8 mouse cellular contexts compared by ENCODE assay signal in the genomic region with DNA sequence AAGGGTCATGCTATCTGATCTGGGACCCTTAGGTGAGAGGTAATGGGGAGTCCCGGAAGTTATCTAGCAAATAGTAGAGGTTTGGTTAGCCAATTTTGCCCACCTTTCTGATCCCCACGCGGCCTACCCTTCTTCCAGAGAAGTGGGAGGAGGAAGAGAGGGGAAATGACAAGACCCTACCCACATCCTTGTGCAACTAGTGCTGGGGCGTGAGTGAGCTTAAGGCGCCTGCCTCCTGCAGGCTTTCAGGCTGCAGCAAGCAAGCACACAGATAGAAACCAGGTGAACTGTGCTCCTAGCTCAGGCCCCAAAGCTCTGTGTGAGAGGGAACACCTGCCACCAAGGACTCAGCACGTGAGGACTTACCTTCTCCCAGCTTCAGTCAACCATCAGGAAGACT. TPM values are rescaled to one million over a fixed set of nuclear protein-coding genes. Genes with fewer than 3 reads are reported as not detected.
DNase-seq lines count a peak whose midpoint lies in the region; ATAC-seq and TF ChIP-seq lines count a peak whose summit lies in the region.

No protein-coding gene starts in this region.

- peaks cover 20% of the 10 kb centered on the region for H3K27me3 ChIP-seq in heart, embryonic 10.5 days (ENCODE audit: insufficient read depth, poor library complexity, severe bottlenecking)
- peaks cover 71% of the 10 kb centered on the region for H3K27me3 ChIP-seq in E14TG2a.4 (ENCODE audit: insufficient read depth, low read length)
- H3K27me3 ChIP-seq in liver, postnatal 0 days (ENCODE audit: insufficient read depth, low read length): peaks cover 41% of the 10 kb centered on the region

- no peak for DNase-seq in heart, embryonic 10.5 days (ENCODE audit: low spot score)
- no peak for DNase-seq in heart, postnatal 14 days
- DNase-seq in liver, postnatal 0 days: no peak
- DNase-seq in urinary bladder, postnatal 10 days (ENCODE audit: low spot score): no peak
- no peak for DNase-seq in frontal cortex, postnatal 25 days (ENCODE audit: low spot score in 2 of 2)

- peak overlapping the region; percentile 96 for H3K27ac ChIP-seq in heart, embryonic 10.5 days
- no peak overlapping the region for H3K27ac ChIP-seq in liver, postnatal 0 days (ENCODE audit: low read depth)

- peak; percentile 71 for ATAC-seq in granulocyte monocyte progenitor cell, adult 5-6 weeks (replicated peaks; ENCODE audit: poor library complexity, severe bottlenecking)
- no peak for ATAC-seq in liver, postnatal 0 days
- ATAC-seq in megakaryocyte-erythroid progenitor cell, adult 5-6 weeks (replicated peaks; ENCODE audit: low FRiP score, low TSS enrichment, poor library complexity, severe bottlenecking): no peak

- H3K4me1 ChIP-seq in heart, embryonic 10.5 days: peaks cover 57% of the 10 kb centered on the region
- H3K4me1 ChIP-seq in E14TG2a.4 (replicated peaks; ENCODE audit: low read depth, low read length): peaks cover 43% of the 10 kb centered on the region
- H3K4me1 ChIP-seq in liver, postnatal 0 days (ENCODE audit: insufficient read depth): peaks cover 12% of the 10 kb centered on the region

- 9% methylated on average over 6 of the region's 6 CpGs for WGBS in heart, embryonic 10.5 days
- whole genome bisulfite sequencing in liver, postnatal 0 days (ENCODE audit: insufficient replicate concordance): 19% methylated on average over 6 of the region's 6 CpGs

- intact Hi-C loops in heart, postnatal 14 days (cut with DNase I): no loop called here

- TF ChIP-seq EP300 in liver, postnatal 0 days (IDR thresholded peaks at IDR 0.05; ENCODE audit: low read depth): no peak

- peaks cover 2% of the 10 kb centered on the region; the same call in 1 of the 2 replicates for H3K36me3 ChIP-seq in heart, embryonic 10.5 days
- no peaks in the 10 kb centered on the region for H3K36me3 ChIP-seq in E14TG2a.4 (ENCODE audit: insufficient read depth, low read length)
- H3K36me3 ChIP-seq in liver, postnatal 0 days (replicated peaks; ENCODE audit: insufficient read depth, low read length): no peaks in the 10 kb centered on the region

- H3K9me3 ChIP-seq in heart, embryonic 10.5 days: no peaks in the 10 kb centered on the region
- no peaks in the 10 kb centered on the region for H3K9me3 ChIP-seq in E14TG2a.4 (ENCODE audit: low read length)
- H3K9me3 ChIP-seq in liver, postnatal 0 days (ENCODE audit: low read length): no peaks in the 10 kb centered on the region

- peak overlapping the region; percentile 75 for H3K4me2 ChIP-seq in liver, postnatal 0 days (ENCODE audit: low read depth, low read length)

- peak overlapping the region; percentile 88 for H3K4me3 ChIP-seq in heart, embryonic 10.5 days
- H3K4me3 ChIP-seq in E14TG2a.4 (replicated peaks; ENCODE audit: low read length): peak overlapping the region; percentile 84
- H3K4me3 ChIP-seq in liver, postnatal 0 days (ENCODE audit: low read depth, low read length): peak overlapping the region; percentile 55

- no peak overlapping the region for H3K9ac ChIP-seq in liver, postnatal 0 days (replicated peaks)

- no peak for TF ChIP-seq CTCF in E14TG2a.4 (conservative IDR thresholded peaks at IDR 0.05; ENCODE audit: low read length)
- no peak for TF ChIP-seq CTCF in liver, postnatal 0 days (IDR thresholded peaks at IDR 0.05; ENCODE audit: low read depth)

RNA-seq across cellular contexts. Expression of gene Csrp1, which starts 31.2 kb away (rescaled TPM):
- polyA plus RNA-seq in heart, embryonic 10.5 days (2016; fragmentation: Nextera tagmentation; extraction: Ambion mirVana): 202 and 238 TPM in 2 replicates
- total RNA-seq in heart, postnatal 14 days (2021): 10 to 100 TPM; 60.3 to 66.0 TPM
- total RNA-seq in granulocyte monocyte progenitor cell, adult 5-6 weeks (2014; fragmentation: Nextera tagmentation): 130 and 138 TPM in 2 replicates
- total RNA-seq in granulocyte monocyte progenitor cell, adult 5-6 weeks (2017): 104 and 135 TPM in 2 replicates
- 23.5 and 25.9 TPM in 2 replicates for polyA plus RNA-seq in liver, postnatal 0 days (2015; fragmentation: Nextera tagmentation; extraction: Ambion mirVana)
- total RNA-seq in megakaryocyte-erythroid progenitor cell, adult 5-6 weeks (2014; fragmentation: Nextera tagmentation): 77.6 and 100 TPM in 2 replicates
- total RNA-seq in megakaryocyte-erythroid progenitor cell, adult 5-6 weeks (2017): 91.4 and 112 TPM in 2 replicates
